Mouse (Mus musculus): ENCODE data around the gene Grwd1.

DNA sequence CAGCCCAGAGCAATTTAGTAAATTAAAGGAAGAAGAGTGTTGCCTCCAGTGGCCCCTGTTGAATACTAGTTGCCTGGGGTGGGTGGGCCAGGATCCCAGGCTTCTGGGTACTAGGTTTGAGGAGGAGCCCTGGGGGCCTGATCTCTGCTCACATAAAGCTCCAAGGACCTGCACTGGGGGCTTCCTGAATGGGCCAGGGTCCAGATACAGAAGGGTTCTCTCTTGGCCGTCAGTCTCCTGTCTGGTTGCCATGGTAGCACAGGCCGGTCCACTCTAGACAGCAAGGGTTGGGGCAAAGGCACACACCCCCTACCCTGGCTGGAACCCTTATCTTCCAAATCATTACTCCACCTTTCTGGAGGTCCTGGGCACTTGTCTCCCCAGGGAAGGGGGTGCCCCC, 37.1 kb upstream of the Grwd1 start:
- TF ChIP-seq POLR2A (IDR thresholded peaks at IDR 0.05; ENCODE audit: insufficient read depth, low read depth, low read length) (no peak), CTCF (IDR thresholded peaks at IDR 0.05; ENCODE audit: insufficient read depth, low read depth, low read length) (no peak)
